ENCODE assay signal across 21 mouse cellular contexts in the genomic region with DNA sequence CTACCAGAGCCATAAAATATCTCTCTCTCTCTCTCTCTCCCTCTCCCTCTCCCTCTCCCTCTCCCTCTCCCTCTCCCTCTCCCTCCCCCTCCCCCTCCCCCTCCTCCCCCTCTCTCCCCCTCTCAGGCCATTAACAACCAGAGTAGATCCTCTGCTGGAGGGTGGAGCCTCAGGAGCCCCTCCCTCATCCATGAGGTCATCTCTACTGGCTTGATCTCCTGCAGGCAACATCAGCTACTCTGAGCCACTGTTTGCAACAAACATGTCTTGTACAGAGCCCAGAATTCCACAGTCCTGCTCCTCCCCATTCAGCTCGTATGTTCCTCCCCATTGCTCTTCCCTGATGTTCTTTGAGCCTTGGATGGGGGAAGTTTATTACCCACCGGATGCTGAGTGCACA.
"Had no signal": no experiment of that assay in that cellular context is flagged by ENCODE, and none has a peak within 500 bp of the region (broad histone marks: within the 10 kb centered on the region; RNA-seq: fewer than 3 reads in every experiment).

No protein-coding gene starts in this region.

- H3K4me2 ChIP-seq: kidney, embryonic 15.5 days; liver, embryonic 13.5 days; midbrain, embryonic 13.5 days; neural tube, embryonic 13.5 days had no signal

- H3K4me3 ChIP-seq: kidney, embryonic 15.5 days; left cerebral cortex, adult 2 months; liver, embryonic 13.5 days; megakaryocyte, embryonic 14.5 days; midbrain, embryonic 10.5 days; midbrain, embryonic 13.5 days; myocyte; neural tube, embryonic 13.5 days had no signal

- DNase-seq: kidney, adult 11 months; kidney, adult 8-10 months; kidney, postnatal 10 days; kidney, postnatal 36 days; layer of hippocampus, postnatal 36 days; liver, embryonic 13.5 days; lung, adult 2 months; right cerebral cortex, adult 18-20 months; right cerebral cortex, postnatal 14 days; right cerebral cortex, postnatal 4 days; thymus, adult 2 months; thymus, postnatal 14 days; thymus, postnatal 4 days had no signal

- H3K36me3 ChIP-seq: kidney, embryonic 15.5 days; liver, embryonic 13.5 days; midbrain, embryonic 10.5 days; midbrain, embryonic 13.5 days; neural tube, embryonic 13.5 days had no signal

- H3K27ac ChIP-seq: kidney, embryonic 15.5 days; left cerebral cortex, adult 2 months; liver, embryonic 13.5 days; midbrain, embryonic 10.5 days; midbrain, embryonic 13.5 days; neural tube, embryonic 13.5 days had no signal

- ATAC-seq: midbrain, embryonic 13.5 days; midbrain, embryonic 16.5 days had no signal

- H3K9me3 ChIP-seq: kidney, embryonic 15.5 days; liver, embryonic 13.5 days; midbrain, embryonic 10.5 days; midbrain, embryonic 13.5 days; neural tube, embryonic 13.5 days had no signal

- H3K9ac ChIP-seq: kidney, embryonic 15.5 days; liver, embryonic 13.5 days; midbrain, embryonic 13.5 days; neural tube, embryonic 13.5 days had no signal

- H3K27me3 ChIP-seq: kidney, embryonic 15.5 days; liver, embryonic 13.5 days; megakaryocyte, embryonic 14.5 days; midbrain, embryonic 13.5 days; neural tube, embryonic 13.5 days had no signal

- H3K4me1 ChIP-seq: kidney, embryonic 15.5 days; liver, embryonic 13.5 days; megakaryocyte, embryonic 14.5 days; midbrain, embryonic 10.5 days; midbrain, embryonic 13.5 days; neural tube, embryonic 13.5 days had no signal
